Mouse (Mus musculus) gastrocnemius, adult 8-10 months (tissue): ENCODE measurements around the gene Tmem211. TPM values are rescaled to one million over a fixed set of nuclear protein-coding genes. Genes with fewer than 3 reads are reported as not detected.

Source experiments
- DNase-seq, 2 experiments: peaks; one replicate each; pipeline ENCODE4 v3.0.0; 2022; ENCODE audit warnings: low spot score in 2 of 2
- total RNA-seq, 4 experiments: library from RNA; stranded (reverse); gene quantifications; 2 replicates each; pipeline ENCODE4 v1.2.4; 2022

Tmem211 gene
- total RNA-seq, 4 experiments from 2014 or later, result not detected

DNA sequence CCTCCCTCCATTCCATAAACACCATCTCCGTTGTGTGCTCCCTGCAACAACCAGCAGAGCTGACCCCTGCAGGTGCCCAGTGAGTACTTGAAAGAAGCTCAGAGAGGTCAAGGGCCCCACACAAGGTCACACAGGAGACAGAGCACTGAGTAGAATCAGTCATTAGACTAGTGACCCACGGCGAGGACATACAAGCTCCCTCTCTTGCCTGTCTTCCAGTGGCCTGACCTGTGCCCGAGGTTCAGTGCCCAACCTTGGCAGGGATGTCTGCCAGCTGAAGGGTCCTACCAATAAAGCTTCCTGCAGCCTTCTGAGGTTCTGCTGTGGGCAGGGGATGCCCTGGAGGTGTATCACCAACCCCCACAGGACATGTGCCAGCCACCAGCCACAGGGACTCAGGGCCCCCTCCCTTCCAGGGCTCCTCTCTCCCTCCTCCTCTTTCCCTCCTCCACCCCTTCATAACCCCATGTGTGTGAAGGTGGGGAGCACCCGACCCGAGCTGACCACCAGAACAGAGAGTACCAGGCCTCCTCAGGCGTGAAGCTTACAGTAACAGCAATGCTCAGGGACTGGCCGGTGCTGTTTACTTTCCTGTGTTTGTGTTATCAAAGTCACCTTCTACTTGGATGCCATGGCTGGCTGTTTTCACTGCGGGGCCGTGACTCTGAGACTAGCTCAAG lies 14.4 kb upstream of the Tmem211 start:
- no peak for DNase-seq

DNA sequence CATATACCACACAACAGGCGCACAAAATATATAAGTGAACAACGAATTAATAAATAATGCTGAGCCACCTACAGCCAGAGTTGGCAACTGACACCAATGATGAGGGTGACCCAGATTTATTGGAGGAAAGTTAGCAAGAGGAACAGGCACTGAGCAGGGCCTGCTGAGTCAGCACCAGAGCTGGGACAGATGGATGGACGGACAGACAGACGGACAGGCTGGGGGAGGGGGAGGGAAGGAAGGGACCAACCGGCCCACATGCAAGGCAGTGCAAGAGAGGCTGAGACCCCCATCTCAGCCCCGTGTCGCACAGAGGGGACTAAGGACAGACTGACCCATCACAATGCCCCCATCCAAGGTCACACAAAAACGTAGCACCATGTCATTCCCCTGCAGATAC lies 12.7 kb upstream of the Tmem211 start:
- DNase-seq, result no peak

DNA sequence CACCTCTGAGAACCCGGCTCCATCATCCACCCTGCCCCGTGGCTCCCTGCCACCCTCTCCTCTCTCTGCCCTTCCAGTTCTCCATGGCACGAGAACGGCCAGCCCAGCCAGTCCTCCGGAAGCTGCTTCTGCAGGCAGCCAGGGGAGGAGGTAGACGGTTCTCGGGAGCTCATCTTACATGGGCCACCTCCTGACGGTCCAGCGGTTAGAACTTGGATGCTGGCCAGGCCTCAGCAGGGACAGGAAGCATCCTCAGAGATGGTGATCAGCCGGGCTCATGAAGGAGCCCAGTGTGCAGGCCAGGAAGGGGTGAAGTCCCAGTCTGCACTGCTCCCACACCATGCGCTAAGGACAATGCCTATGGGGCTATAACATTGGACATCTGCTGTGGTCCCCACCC lies 12.3 kb upstream of the Tmem211 start:
- no peak for DNase-seq

DNA sequence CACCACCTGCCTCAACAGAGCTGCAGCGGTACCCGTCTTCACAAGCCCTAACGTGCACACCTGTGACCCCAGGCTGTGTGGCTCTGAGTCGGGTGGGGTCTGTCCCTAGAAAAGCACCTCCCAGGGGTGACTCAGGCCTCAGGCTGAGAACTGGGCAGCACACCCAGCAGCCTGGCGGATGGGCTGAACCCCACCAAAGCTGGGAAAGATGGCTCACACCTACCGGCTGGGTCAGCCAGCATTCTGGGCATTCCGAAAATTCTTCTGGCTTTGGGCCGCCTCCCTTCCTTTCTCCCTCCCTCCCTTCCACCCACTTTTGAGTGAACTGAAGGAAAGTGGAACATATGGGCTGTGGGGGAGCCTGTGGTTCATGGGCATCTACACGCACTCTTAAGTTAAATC lies 11.1 kb upstream of the Tmem211 start:
- DNase-seq, result no peak

DNA sequence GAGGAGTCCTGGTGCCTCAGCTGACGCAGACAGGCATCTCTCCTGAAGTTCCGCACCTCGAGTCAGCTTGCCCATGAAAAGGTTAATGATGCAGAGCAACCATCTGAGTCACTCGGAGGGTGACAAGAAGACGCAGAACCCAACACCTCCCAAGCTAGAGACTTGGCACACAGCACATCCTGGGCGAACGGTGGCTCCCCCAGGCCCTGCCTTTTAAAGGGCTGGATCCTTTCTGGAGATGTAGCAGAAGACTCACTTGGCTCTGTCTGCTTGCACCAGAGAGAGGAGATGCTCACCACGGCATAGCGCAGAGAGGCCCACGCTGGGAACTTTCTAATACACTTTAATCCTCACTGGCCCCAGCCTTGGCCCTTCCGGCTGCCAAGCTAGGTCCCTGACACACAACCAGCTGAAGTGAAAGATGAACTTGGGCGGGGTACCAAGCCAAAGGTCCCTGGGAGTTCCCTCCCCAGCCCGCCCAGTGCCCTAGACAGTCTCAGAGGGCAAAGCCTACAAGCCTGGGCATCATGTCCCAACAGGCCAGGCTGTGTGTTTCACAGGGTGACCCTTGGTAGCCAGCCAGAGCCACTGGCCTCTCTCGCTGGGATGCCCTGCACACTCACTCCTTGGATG lies 10.3 kb upstream of the Tmem211 start:
- DNase-seq, result no peak

DNA sequence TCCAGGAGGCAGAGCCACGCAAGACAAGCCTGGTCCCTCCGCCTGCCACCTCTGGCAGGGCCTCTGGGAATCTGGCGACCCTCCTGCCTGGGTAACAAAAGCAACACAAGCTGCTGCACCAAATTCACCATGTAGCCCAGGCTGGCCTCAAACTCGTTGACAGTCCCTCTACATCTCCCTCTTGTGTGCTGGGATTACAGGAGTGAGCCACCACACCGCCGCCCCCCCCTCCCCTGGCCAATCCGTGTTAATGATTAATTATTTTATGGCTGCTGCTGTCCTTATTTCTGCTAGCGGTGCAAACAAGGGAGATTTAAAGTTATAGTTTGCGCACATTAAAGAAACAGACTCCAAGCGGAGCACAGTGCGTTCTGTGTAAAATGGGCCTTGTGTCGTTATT lies 9.6 kb upstream of the Tmem211 start:
- DNase-seq, result no peak

DNA sequence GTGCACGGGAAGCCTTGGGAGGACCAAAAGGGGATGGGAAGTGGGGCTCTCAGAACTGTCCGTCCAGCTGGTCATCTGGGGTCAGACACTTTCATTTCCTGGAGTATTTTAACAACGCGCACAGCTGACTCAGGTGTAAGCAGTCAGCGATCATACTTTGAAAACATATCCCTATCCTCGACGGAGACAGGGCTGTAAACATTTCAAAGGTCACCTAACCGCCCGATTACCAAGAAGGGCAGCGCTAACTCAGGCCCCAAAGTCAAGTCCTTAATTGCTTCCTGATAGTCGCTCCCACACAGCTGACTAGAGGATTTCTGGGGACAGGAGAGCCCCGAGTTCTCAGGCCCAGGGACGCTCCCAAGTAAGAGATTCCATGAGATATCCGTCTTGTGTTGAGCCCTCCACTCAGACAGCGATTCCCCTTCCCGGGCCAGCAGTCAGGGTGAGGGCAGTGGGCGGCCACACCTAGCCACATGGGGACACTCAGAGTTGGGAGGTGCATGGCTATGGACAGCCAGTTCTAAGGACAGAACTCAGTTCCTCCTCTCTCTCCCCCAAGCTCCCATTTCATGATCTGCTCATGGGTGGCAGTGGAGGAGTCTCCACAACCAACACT lies 8.0 kb upstream of the Tmem211 start:
- no peak for DNase-seq

DNA sequence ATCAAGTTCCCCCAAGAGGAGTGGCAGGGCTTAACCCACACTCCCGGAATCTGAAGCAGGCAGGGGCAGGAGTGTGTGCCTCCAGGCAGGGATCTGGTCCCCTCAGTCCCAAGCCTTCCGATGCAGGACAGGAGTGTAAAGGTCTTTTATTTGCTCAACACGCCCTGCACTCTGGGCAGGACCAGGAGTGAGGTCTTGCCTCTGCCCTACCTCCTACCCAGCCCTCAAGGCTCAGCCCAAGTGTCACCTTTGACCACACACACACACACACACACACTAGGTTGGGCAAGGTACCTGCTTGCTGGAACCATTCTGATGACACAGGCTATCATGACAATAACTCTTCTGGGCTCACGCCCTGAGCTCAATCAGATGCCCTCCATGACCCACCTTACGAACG lies 7.3 kb upstream of the Tmem211 start:
- no peak for DNase-seq

DNA sequence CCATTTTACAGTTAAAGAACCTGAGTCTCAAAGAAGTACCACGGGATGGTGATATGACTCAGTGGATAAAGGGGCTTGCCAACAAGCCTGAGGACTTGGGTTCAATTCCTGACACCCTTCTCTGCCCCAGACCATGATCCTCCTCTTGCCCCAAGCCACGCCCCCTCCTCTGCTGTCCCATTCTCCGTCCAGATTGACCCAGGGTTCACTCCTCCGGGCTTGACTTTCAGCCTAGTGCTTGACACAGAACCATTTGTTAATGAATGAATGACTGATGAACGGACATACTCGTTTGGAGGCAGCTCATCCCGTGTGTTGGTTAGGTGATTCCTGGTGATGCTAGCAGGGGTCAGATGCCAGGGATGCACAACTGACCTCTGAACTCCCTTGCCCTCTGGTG lies 6.8 kb upstream of the Tmem211 start:
- no peak for DNase-seq

DNA sequence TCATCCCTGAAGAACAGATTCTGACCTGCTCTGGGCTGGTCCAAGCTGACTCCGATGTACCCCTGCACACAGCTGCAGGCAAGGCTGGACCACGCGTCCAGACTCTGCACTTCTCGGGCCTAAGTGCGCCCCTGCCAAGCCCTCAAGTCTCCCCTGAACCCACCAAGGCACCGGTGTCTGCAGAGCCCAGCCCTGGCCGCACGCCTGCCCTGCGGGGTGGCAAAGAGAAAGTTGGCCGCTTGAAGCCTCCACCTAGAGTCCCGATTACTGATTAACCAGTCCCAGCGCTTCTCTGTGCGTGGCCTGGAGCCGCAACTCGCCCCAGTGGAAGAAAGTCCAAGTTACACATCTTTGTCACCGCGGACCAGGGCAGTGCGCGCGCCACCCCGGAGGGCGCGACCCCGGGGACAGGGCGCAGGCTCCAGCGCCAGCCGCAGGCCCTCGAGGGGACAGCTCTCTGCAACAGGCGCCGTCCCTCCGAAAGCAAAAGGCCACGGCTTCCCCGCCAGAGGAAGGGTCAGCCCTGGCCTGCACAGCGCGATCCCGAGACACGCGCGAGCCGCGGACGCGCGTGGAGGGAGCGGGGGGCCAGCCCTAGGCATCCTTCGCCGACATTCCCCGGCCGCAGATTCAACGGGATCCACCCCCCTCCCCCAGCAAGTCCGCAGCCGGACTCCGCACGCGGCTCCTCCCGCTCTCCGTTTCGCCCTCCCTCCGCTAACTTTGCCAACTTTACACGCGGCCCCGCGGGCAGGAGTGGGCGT lies 6.1 kb upstream of the Tmem211 start:
- no peak for DNase-seq

DNA sequence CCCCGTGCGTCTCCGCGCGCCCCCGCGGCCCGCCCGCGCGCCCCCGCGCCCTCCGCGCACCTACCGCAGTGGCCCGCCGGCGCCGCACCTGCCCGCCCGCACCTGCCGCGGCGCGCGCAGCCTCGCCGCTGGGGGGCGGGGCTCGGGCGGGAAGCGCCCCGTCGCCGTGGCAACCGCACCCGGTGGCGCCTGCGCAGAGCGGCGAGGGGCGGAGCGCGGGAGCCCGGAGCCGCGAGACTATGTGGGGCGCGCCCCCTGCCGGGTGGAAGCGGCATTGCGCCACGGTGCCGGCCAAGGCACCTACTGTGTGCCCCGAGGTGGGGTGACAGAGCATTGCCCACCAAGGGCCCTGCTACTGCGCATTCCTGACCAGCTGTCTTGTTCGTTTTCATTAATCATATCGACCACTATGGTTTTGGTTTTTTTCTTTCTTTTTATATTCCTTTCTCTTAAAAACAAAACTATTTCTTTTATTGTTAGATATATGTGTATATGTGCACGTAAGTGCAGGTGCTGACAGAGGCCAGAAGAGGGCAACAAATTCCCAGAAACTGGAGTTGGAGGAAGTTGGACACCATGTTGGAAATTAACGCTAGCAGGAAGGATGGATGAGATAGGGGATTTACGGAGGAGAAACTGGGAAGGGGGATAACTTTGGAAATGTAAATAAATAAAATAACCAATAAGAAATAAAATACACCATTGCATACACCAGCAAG lies 5.4 kb upstream of the Tmem211 start, which contains the start of gene 2900026A02Rik:
Gene 2900026A02Rik (minus strand): TSS at position 90 of the 719 bp plus-strand sequence.
- peak; percentile 53 to 73 for DNase-seq

DNA sequence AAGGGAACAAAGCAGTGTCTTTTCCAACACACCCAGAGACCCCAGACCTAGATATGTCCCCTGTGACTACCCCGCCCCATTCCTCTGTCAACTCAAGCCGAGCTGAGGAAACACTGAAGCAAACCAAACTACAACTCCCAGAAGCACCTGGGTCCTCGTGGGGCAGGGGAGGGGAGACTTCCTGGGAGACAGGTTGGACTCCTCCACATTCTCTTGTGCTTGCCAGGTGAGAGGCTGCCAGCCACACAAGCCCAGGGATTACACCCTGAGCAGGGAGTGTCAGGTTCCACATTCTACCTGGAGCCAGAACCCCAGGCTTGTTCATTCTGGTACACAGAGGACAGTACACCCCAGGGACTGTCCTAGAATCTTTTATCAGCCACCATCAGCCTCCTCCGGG lies 2.8 kb upstream of the Tmem211 start:
- no peak for DNase-seq

DNA sequence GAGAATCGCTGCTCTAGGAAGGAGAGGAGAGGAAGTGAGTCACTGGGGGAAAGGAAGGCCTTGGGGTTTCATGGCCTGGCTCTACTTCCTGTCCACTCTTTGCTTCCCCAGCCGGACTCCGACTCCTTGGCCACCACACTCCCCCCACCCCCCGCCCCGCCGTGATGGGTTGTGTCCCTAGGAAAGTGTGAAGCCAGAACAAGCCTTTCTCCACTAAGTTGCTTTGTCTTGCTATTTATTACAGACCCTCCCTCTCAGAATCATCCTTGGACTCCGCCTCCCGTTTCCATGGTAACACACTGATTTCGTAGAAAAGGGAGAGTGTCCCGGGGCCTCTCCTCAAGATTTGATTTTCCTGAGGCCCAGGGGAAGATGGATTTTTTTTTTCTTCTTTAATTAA lies 1.4 kb upstream of the Tmem211 start:
- no peak for DNase-seq

DNA sequence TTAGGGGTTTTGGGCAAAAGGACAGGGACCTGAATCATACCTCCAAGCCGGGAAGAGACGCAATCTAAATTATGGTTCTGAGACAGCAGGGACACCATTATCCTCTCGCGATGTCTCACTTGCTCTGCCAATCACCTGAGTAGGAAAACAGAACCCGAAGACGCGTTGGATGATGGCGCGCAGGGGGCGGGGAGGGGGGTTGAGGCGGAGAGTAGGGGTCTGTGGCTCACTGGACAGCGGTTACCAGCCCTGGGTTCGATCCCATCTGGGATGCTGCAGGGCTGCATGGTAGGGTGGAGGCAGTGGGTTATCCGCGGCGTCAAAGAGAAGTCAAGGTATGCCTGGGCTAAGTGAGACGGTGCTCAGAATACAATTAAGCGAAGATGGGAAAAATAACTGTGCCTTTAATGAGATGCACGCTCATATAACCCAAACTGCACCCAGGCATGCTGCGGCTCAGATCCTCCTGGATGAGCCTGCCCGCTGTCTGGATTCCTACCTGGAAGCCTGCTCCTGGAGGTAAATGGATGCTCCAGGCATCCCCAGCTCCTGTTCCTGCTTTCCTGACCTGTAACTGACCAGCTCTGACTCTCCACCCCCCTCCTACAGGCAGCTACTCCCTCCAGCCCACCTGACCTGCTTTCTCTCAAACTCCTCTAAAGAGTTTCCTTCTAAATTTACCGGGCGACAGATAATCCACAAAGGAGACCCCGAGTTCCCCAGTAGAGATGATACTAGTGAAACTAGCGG lies 848 bp upstream of the Tmem211 start:
- no peak for DNase-seq

DNA sequence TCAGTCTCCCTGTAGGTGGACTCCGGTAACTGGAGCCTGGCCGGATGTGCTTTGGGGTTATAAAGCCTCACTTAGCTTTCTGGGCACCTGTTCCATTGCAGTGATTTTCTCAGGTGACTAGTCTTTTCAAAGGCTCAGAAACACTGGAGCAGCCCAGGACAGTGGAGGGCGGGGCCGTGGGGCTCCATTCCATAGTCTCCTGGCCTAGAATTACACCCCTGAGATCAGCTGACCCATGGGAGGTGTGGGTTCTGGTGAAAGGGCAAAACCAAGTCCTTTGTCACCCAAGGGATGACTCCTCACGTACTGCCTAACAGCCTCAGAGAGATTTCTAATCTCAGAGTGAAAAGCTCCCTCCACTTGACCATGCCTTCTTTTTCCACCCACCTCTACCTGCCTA lies 3.5 kb downstream of the Tmem211 start:
- DNase-seq, result no peak

DNA sequence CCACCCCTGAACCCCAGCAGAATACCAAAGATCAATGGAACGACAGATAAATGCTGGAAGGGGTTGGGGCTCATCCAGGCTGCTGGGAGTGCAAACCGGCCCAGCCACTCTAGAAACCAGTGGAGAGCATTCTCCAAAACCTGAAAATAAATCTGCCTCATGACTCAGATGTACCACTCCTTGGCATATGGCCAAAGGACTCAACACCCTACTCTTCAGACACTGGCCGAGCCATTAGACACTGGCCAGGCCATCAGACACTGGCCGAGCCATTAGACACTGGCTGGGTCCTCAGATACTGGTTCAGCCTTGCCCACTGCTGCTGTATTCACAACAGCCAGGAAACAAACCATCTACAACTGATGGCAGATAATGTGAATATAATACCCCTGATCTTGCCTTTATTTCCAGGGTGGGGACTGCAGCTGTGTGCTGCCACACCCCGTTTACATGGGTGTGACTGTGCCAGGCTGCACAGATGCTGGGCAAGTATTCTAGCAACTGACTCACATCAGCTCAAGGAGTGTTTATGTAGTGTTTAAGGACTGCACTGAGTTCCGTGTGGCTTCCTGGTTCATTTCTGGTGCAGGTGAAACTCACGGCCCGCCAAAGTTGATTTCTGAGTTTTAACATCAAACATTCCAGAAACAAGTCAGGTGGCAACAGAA lies 22.7 kb downstream of the Tmem211 start:
- DNase-seq, result no peak

DNA sequence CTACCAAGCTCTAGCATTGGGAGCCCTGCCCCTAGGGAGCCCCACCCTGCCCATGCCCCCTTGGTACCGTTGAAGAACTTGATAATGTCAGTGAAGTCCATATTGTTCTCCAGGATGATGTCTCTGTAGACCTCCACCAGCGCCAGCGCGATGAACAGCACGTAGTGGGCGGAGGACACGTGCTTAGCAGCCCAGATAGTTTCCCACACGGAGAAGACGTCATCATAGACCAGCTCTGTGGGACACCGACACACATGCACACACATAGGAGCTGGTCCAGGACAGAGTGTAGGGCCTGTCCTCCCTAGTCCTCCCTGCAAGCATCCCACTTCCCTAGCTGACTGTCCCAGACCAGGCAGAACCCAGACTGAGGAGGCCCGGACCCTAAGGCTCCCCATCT lies 24.1 kb downstream of the Tmem211 start:
- DNase-seq, result no peak

DNA sequence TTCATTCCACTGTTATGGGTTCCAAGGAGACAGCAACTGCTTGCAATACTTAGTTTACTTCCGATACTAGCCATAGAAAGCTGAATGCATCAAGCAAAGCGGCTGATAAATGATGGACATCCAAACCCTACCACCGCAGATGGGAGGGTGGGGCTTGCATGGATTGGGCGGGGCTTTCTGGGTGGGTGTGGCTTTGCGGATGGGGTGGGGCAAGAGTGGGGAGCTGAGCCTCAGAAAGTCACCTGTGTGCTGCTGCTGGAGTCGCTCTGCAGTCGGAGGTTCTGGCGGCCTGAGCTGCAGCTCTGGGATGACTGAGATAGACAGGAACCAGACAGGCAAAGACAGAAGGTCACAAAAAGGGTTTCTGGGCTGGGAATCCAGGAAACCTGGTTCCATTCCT lies 38.9 kb downstream of the Tmem211 start:
- no peak for DNase-seq

DNA sequence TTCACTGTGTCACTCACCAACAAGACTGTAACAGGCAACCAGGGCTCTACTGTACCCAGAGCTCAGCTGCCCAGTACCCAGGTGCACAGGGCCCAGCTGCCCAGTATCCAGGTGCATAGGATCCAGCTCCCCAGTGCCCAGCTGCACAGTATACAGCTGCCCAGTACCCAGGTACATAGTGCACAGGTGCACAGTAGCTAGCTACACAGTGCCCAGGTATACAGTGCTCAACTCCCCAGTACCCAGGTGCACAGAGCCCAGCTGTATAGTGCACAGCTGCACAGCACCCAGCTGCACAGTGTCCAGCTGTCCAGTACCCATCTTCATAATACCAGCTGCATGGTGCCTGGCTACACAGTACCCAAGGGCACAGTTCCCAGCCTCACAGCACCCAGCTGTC lies 41.5 kb downstream of the Tmem211 start:
- no peak for DNase-seq

DNA sequence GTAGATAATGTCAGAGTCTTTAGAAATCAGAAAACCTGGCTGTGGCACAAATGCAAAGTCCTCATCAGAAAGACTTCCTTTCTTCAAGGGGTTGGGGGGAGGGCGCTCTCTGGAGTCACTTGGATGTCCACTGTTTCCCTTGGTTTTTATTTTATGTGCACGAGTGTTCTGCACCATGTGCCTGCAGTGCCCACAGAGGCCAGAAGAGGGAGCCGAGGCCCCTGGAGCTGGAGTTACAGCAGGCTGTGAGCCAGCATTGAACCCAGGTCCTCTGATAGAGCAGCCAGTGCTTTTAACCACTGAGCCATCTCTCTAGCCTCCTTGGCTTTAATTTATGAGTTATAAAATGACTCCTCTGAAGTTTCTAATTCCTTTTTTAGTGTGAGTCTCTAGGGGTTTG lies 43.3 kb downstream of the Tmem211 start:
- DNase-seq, result no peak
